Mouse (Mus musculus) liver, embryonic 16.5 days (tissue): ENCODE measurements around the gene B230307C23Rik. TPM values are rescaled to one million over a fixed set of nuclear protein-coding genes. Genes with fewer than 3 reads are reported as not detected.
"Not testable (repeated sequence)": the region's sequence is repeated elsewhere in the genome, so short reads cannot be mapped to it uniquely, and the experiment has no call there.

ENCODE experiments used
- ATAC-seq: fragments of 200-750 bp; cut with Nextera tagmentation; 2 replicates; pipeline ENCODE4 v1.8.0; 2017; ENCODE audit warnings: low read depth, mild to moderate bottlenecking, moderate number of reproducible peaks, moderate library complexity
- H3K27ac ChIP-seq: fragments of 300-500 bp; sonication (generic); 2 replicates; pipeline ENCODE4 v1.5.1; 2014; ENCODE audit warnings: mild to moderate bottlenecking, low read length
- H3K27me3 ChIP-seq: fragments of 300-500 bp; sonication (generic); 2 replicates; pipeline ENCODE4 v1.6.1; 2014; ENCODE audit warnings: low read depth, low read length, mixed read lengths; ENCODE audit not compliant: control insufficient read depth, insufficient read depth
- H3K36me3 ChIP-seq: fragments of 300-500 bp; sonication (generic); 2 replicates; pipeline ENCODE4 v1.6.1; 2014; ENCODE audit warnings: mild to moderate bottlenecking; ENCODE audit not compliant: control insufficient read depth, insufficient read depth
- H3K4me1 ChIP-seq: fragments of 300-500 bp; sonication (generic); 2 replicates; pipeline ENCODE4 v1.6.1; 2014; ENCODE audit warnings: low read depth, low read length, mixed read lengths; ENCODE audit not compliant: control insufficient read depth
- H3K4me2 ChIP-seq: fragments of 300-500 bp; sonication (generic); 2 replicates; pipeline ENCODE4 v1.6.1; 2014; ENCODE audit warnings: low read depth, low read length, mixed read lengths
- H3K4me3 ChIP-seq: fragments of 300-500 bp; sonication (generic); 2 replicates; pipeline ENCODE4 v1.5.1; 2014; ENCODE audit warnings: low read depth, mild to moderate bottlenecking, low read length
- H3K9ac ChIP-seq: fragments of 300-500 bp; sonication (generic); 2 replicates; pipeline ENCODE4 v1.6.1; 2014; ENCODE audit warnings: low read depth, low read length
- H3K9me3 ChIP-seq: fragments of 300-500 bp; sonication (generic); replicated peaks from 2 replicates; pipeline ENCODE4 v1.6.1; 2016; ENCODE audit warnings: low read length; ENCODE audit not compliant: control insufficient read depth
- WGBS: fragments of 180-500 bp; shearing (Covaris S2); extraction: QIAGEN DNeasy Blood & Tissue Kit; methylation state at CpG from one replicate; pipeline ENCODE4 v1.1.7; 2014; ENCODE audit not compliant: insufficient replicate concordance; 5-methylcytosine and 5-hydroxymethylcytosine counted together
- polyA plus RNA-seq: library from polyadenylated mRNA; unstranded; fragments of >200 nt; fragmentation: Nextera tagmentation; extraction: Ambion mirVana; gene quantifications from 2 replicates; pipeline ENCODE4 v1.2.1, GENCODE M21; 2015

B230307C23Rik gene
- polyA plus RNA-seq, 1 experiment from 2014 or later: 8.7 TPM

GRCm38 (mm10) chr16:98079382-98079781, 82.3 kb downstream of the B230307C23Rik start:
- H3K4me3 ChIP-seq, ATAC-seq, H3K4me2 ChIP-seq, H3K36me3 ChIP-seq, H3K4me1 ChIP-seq, H3K27me3 ChIP-seq, H3K9ac ChIP-seq, H3K27ac ChIP-seq, H3K9me3 ChIP-seq: not testable (repeated sequence)
- 78% methylated on average over 3 of the region's 3 CpGs for WGBS

GRCm38 (mm10) chr16:98081140-98081539, 84.0 kb downstream of the B230307C23Rik start:
- peak overlapping the region; percentile 81 for H3K4me2 ChIP-seq
- H3K27me3 ChIP-seq, H3K9me3 ChIP-seq, H3K36me3 ChIP-seq, ATAC-seq, H3K4me1 ChIP-seq, H3K27ac ChIP-seq: not testable (repeated sequence)
- peak overlapping the region; percentile 89 for H3K9ac ChIP-seq
- WGBS: 50% methylated on average over 1 of the region's 1 CpGs
- H3K4me3 ChIP-seq: peak overlapping the region; percentile 85

Other genes starting within 250 kb of the B230307C23Rik start
- 3.2 and 3.3 TPM in 2 replicates for gene Ripk4, start 233.5 kb upstream of the B230307C23Rik start, polyA plus RNA-seq
- 2.7 and 3.2 TPM in 2 replicates for gene Prdm15, start 145.5 kb upstream of the B230307C23Rik start, polyA plus RNA-seq
- 4.2 and 4.3 TPM in 2 replicates for gene C2cd2, start 34.7 kb upstream of the B230307C23Rik start, polyA plus RNA-seq
- gene Zbtb21, start 34.7 kb upstream of the B230307C23Rik start, polyA plus RNA-seq: 3.5 and 4.2 TPM in 2 replicates
- 6.9 and 7.0 TPM in 2 replicates for gene A630089N07Rik, start 85.1 kb downstream of the B230307C23Rik start, polyA plus RNA-seq